Mouse (Mus musculus): ENCODE results near the gene Atp13a4. TPM values are rescaled to one million over a fixed set of nuclear protein-coding genes. Genes with fewer than 3 reads are reported as not detected.

The Atp13a4 gene
- total RNA-seq, 2 experiments from 2014 or later: not detected

Other genes with a start within 250 kb of the Atp13a4 start
- 1 to 10 TPM; 2.7 TPM for gene Atp13a5, start 166.1 kb downstream of the Atp13a4 start, total RNA-seq (2021)
- gene Opa1, start 34.5 kb upstream of the Atp13a4 start, total RNA-seq (2021): 10 to 100 TPM; 64.3 to 81.7 TPM

Measured in gastrocnemius, postnatal 14 days (tissue).